Mouse (Mus musculus) hindbrain, postnatal 0 days (tissue): Measurements from ENCODE around the gene Hlcs. TPM values are rescaled to one million over a fixed set of nuclear protein-coding genes. Genes with fewer than 3 reads are reported as not detected.

ENCODE experiments used
- ATAC-seq: fragments of 200-750 bp; cut with Nextera tagmentation; 2 replicates; pipeline ENCODE4 v1.8.0; 2017; ENCODE audit warnings: mild to moderate bottlenecking, moderate TSS enrichment, moderate library complexity
- DNase-seq: peaks from one replicate; pipeline ENCODE4 v3.0.0-alpha.2; 2015; ENCODE audit warnings: low spot score
- H3K27ac ChIP-seq: fragments of 300-500 bp; sonication (generic); 2 replicates; pipeline ENCODE4 v1.5.1; 2014; ENCODE audit warnings: mild to moderate bottlenecking
- H3K27me3 ChIP-seq: fragments of 300-500 bp; sonication (generic); 2 replicates; pipeline ENCODE4 v1.6.1; 2014; ENCODE audit warnings: low read length, mixed read lengths; ENCODE audit not compliant: insufficient read depth
- H3K36me3 ChIP-seq: fragments of 300-500 bp; sonication (generic); 2 replicates; pipeline ENCODE4 v1.6.1; 2014; ENCODE audit warnings: low read length, mixed read lengths; ENCODE audit not compliant: insufficient read depth
- H3K4me1 ChIP-seq: fragments of 300-500 bp; sonication (generic); 2 replicates; pipeline ENCODE4 v1.6.1; 2014; ENCODE audit warnings: antibody characterized with exemption, low read length, mixed read lengths; ENCODE audit not compliant: insufficient read depth
- H3K4me2 ChIP-seq: fragments of 300-500 bp; sonication (generic); 2 replicates; pipeline ENCODE4 v1.6.1; 2014; ENCODE audit warnings: low read depth, mild to moderate bottlenecking, low read length, moderate library complexity, mixed read lengths
- H3K4me3 ChIP-seq: fragments of 300-500 bp; sonication (generic); 2 replicates; pipeline ENCODE4 v1.5.1; 2014; ENCODE audit warnings: low read length
- H3K9ac ChIP-seq: fragments of 300-500 bp; sonication (generic); replicated peaks from 2 replicates; pipeline ENCODE4 v1.6.1; 2014; ENCODE audit warnings: mild to moderate bottlenecking, low read length, moderate library complexity, mixed read lengths
- H3K9me3 ChIP-seq: fragments of 300-500 bp; sonication (generic); 2 replicates; pipeline ENCODE4 v1.6.1; 2016; ENCODE audit warnings: low read length, mixed read lengths
- CTCF ChIP-seq: IDR thresholded peaks from 2 replicates; pipeline ENCODE4 v1.5.1; 2016; ENCODE audit warnings: antibody characterized with exemption, control low read depth, low read depth
- WGBS: fragments of 180-500 bp; shearing (Covaris S2); extraction: QIAGEN DNeasy Blood & Tissue Kit; methylation state at CpG from one replicate; pipeline ENCODE4 v1.1.7; 2014; 5-methylcytosine and 5-hydroxymethylcytosine counted together
- polyA plus RNA-seq: library from polyadenylated mRNA; unstranded; fragments of >200 nt; fragmentation: Nextera tagmentation; extraction: Ambion mirVana; gene quantifications from 2 replicates; pipeline ENCODE4 v1.2.1, GENCODE M21; 2015
- total RNA-seq: library from RNA; depleted of rRNA; stranded (reverse); fragments of >200 nt; gene quantifications from 2 replicates; pipeline ENCODE4 v1.2.3, GENCODE M21; 2014

Gene Hlcs
- total and polyA plus RNA-seq, 2 experiments from 2014 or later: 7.3 to 8.1 TPM

GRCm38 (mm10) chr16:94253671-94254414 lies 59.5 kb downstream of the Hlcs start:
- 69% methylated on average over 24 of the region's 24 CpGs for WGBS
- H3K4me1 ChIP-seq: no peaks in the 10 kb centered on the region
- DNase-seq (no peak), ATAC-seq (no peak)
- H3K27ac ChIP-seq: no peak overlapping the region
- TF ChIP-seq CTCF: no peak
- H3K27me3 ChIP-seq: no peaks in the 10 kb centered on the region
- H3K36me3 ChIP-seq: no peaks in the 10 kb centered on the region
- no peak overlapping the region for H3K9ac ChIP-seq
- H3K4me2 ChIP-seq: no peak overlapping the region
- no peaks in the 10 kb centered on the region for H3K9me3 ChIP-seq
- H3K4me3 ChIP-seq: no peak overlapping the region

- 77% methylated on average over 13 of the region's 13 CpGs for WGBS
- Histone ChIP-seq H3K36me3 (no peaks in the 10 kb centered on the region), H3K4me1 (no peaks in the 10 kb centered on the region), H3K9ac (no peak overlapping the region), H3K9me3 (no peaks in the 10 kb centered on the region), H3K4me3 (no peak overlapping the region), H3K27ac (no peak overlapping the region), H3K27me3 (no peaks in the 10 kb centered on the region), H3K4me2 (no peak overlapping the region)
- DNase-seq (no peak), ATAC-seq (no peak)
- no peak for TF ChIP-seq CTCF
These were observed 61.6 kb downstream of the Hlcs start for GRCm38 (mm10) chr16:94251756-94252155.

- H3K4me1 ChIP-seq: no peaks in the 10 kb centered on the region
- no peak for TF ChIP-seq CTCF
- no peak overlapping the region for H3K27ac ChIP-seq
- no peak for DNase-seq
- H3K27me3 ChIP-seq: no peaks in the 10 kb centered on the region
- H3K36me3 ChIP-seq: no peaks in the 10 kb centered on the region
- H3K4me2 ChIP-seq: no peak overlapping the region
- no peaks in the 10 kb centered on the region for H3K9me3 ChIP-seq
- no peak overlapping the region for H3K9ac ChIP-seq
- no peak overlapping the region for H3K4me3 ChIP-seq
- ATAC-seq: no peak
- WGBS: 78% methylated on average over 15 of the region's 15 CpGs
These were observed 62.6 kb downstream of the Hlcs start for GRCm38 (mm10) chr16:94250640-94251349.

- Histone ChIP-seq H3K36me3 (no peaks in the 10 kb centered on the region), H3K9ac (no peak overlapping the region), H3K27ac (no peak overlapping the region), H3K4me2 (no peak overlapping the region), H3K4me3 (no peak overlapping the region), H3K4me1 (no peaks in the 10 kb centered on the region), H3K27me3 (no peaks in the 10 kb centered on the region), H3K9me3 (no peaks in the 10 kb centered on the region)
- WGBS: 58% methylated on average over 12 of the region's 12 CpGs
- no peak for TF ChIP-seq CTCF
- no peak for ATAC-seq
- DNase-seq: no peak
These were observed 63.2 kb downstream of the Hlcs start for GRCm38 (mm10) chr16:94250136-94250535.

GRCm38 (mm10) chr16:94249666-94250065 lies 63.7 kb downstream of the Hlcs start:
- Histone ChIP-seq H3K9me3 (no peaks in the 10 kb centered on the region), H3K4me3 (no peak overlapping the region), H3K27me3 (no peaks in the 10 kb centered on the region), H3K9ac (no peak overlapping the region), H3K27ac (no peak overlapping the region), H3K36me3 (no peaks in the 10 kb centered on the region), H3K4me2 (no peak overlapping the region), H3K4me1 (no peaks in the 10 kb centered on the region)
- no peak for TF ChIP-seq CTCF
- 91% methylated on average over 10 of the region's 10 CpGs for WGBS
- no peak for DNase-seq
- ATAC-seq: no peak

GRCm38 (mm10) chr16:94248721-94249120 lies 64.7 kb downstream of the Hlcs start:
- Histone ChIP-seq H3K4me3 (no peak overlapping the region), H3K27me3 (no peaks in the 10 kb centered on the region), H3K9me3 (no peaks in the 10 kb centered on the region), H3K4me2 (no peak overlapping the region), H3K36me3 (no peaks in the 10 kb centered on the region), H3K9ac (no peak overlapping the region), H3K27ac (no peak overlapping the region), H3K4me1 (no peaks in the 10 kb centered on the region)
- no peak for DNase-seq
- WGBS: 75% methylated on average over 15 of the region's 15 CpGs
- no peak for ATAC-seq
- TF ChIP-seq CTCF: no peak

GRCm38 (mm10) chr16:94246976-94247375 lies 66.4 kb downstream of the Hlcs start:
- no peak for ATAC-seq
- Histone ChIP-seq H3K9ac (no peak overlapping the region), H3K36me3 (no peaks in the 10 kb centered on the region), H3K9me3 (no peaks in the 10 kb centered on the region), H3K4me3 (no peak overlapping the region), H3K4me1 (no peaks in the 10 kb centered on the region), H3K27ac (no peak overlapping the region), H3K4me2 (no peak overlapping the region), H3K27me3 (no peaks in the 10 kb centered on the region)
- 93% methylated on average over 8 of the region's 8 CpGs for WGBS
- DNase-seq: no peak
- TF ChIP-seq CTCF: no peak
